Mouse (Mus musculus) neural tube, embryonic 12.5 days (tissue): ENCODE measurements at regions not wholly inside any gene's neighbourhood (a gene's known extent, or its start where the extent isn't known, plus 50 kb on each side); places are given as distances from the start of the nearest gene placed in this dataset.

Experiments used
- ATAC-seq: fragments of 200-750 bp; cut with Nextera tagmentation; 2 replicates; pipeline ENCODE4 v1.8.0; 2017; ENCODE audit warnings: low read depth, mild to moderate bottlenecking, moderate TSS enrichment, moderate library complexity; ENCODE audit not compliant: low FRiP score
- H3K27ac ChIP-seq: fragments of 300-500 bp; sonication (generic); 2 replicates; pipeline ENCODE4 v1.5.1; 2016
- H3K27me3 ChIP-seq: fragments of 300-500 bp; sonication (generic); replicated peaks from 2 replicates; pipeline ENCODE4 v1.6.1; 2016; ENCODE audit warnings: mild to moderate bottlenecking
- H3K36me3 ChIP-seq: fragments of 300-500 bp; sonication (generic); 2 replicates; pipeline ENCODE4 v1.6.1; 2016; ENCODE audit warnings: mild to moderate bottlenecking
- H3K4me1 ChIP-seq: fragments of 300-500 bp; sonication (generic); 2 replicates; pipeline ENCODE4 v1.6.1; 2016
- H3K4me2 ChIP-seq: fragments of 300-500 bp; sonication (generic); replicated peaks from 2 replicates; pipeline ENCODE4 v1.6.1; 2016; ENCODE audit warnings: mild to moderate bottlenecking
- H3K4me3 ChIP-seq: fragments of 300-500 bp; sonication (generic); 2 replicates; pipeline ENCODE4 v1.5.1; 2016
- H3K9ac ChIP-seq: fragments of 300-500 bp; sonication (generic); 2 replicates; pipeline ENCODE4 v1.6.1; 2016; ENCODE audit warnings: mild to moderate bottlenecking
- H3K9me3 ChIP-seq: fragments of 300-500 bp; sonication (generic); 2 replicates; pipeline ENCODE4 v1.6.1; 2016; ENCODE audit warnings: mild to moderate bottlenecking
- WGBS: fragments of 180-500 bp; shearing (Covaris S2); methylation state at CpG from one replicate; pipeline ENCODE4 v1.1.7; 2016; 5-methylcytosine and 5-hydroxymethylcytosine counted together

- Histone ChIP-seq H3K4me2 (no peak overlapping the region), H3K9me3 (no peaks in the 10 kb centered on the region), H3K4me1 (no peaks in the 10 kb centered on the region), H3K27me3 (no peaks in the 10 kb centered on the region), H3K4me3 (no peak overlapping the region), H3K27ac (no peak overlapping the region), H3K36me3 (no peaks in the 10 kb centered on the region), H3K9ac (no peak overlapping the region)
- ATAC-seq = no peak
- 91% methylated on average over 4 of the region's 4 CpGs for WGBS
These were observed 445.4 kb downstream of the Adam3 start for GRCm38 (mm10) chr8:24280296-24280695.

GRCm38 (mm10) chr8:24278391-24278790 is 447.3 kb downstream of the Adam3 start:
- no peaks in the 10 kb centered on the region for H3K4me1 ChIP-seq
- H3K27me3 ChIP-seq = no peaks in the 10 kb centered on the region
- no peak overlapping the region for H3K4me3 ChIP-seq
- no peaks in the 10 kb centered on the region for H3K36me3 ChIP-seq
- no peak for ATAC-seq
- 85% methylated on average over 8 of the region's 8 CpGs for WGBS
- H3K9ac ChIP-seq = no peak overlapping the region
- H3K27ac ChIP-seq = no peak overlapping the region
- H3K9me3 ChIP-seq = no peaks in the 10 kb centered on the region
- no peak overlapping the region for H3K4me2 ChIP-seq

DNA sequence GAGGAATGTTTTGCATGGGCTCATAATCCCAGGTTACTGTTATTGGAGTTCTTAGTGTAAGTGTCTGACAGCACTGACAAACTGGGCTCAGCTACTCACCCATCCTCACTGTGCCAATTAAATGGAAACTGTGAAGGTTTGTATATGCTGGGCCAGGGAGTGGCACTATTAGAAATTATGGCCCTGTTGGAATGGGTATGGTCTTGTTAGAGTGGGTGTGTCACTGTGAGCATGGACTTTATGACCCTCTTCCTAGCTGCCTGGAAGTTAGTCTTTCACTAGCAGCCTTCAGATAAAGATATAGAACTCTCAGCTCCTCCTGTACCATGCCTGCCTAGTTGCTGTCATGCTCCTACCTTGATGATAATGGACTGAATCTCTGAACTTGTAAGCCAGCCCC is 464.3 kb downstream of the Adam3 start:
- no peak for ATAC-seq
- H3K27me3 ChIP-seq = no peaks in the 10 kb centered on the region
- H3K9me3 ChIP-seq = no peaks in the 10 kb centered on the region
- H3K27ac ChIP-seq = no peak overlapping the region
- H3K36me3 ChIP-seq = no peaks in the 10 kb centered on the region
- no peak overlapping the region for H3K4me3 ChIP-seq
- H3K4me1 ChIP-seq = no peaks in the 10 kb centered on the region
- H3K4me2 ChIP-seq = no peak overlapping the region
- no peak overlapping the region for H3K9ac ChIP-seq

DNA sequence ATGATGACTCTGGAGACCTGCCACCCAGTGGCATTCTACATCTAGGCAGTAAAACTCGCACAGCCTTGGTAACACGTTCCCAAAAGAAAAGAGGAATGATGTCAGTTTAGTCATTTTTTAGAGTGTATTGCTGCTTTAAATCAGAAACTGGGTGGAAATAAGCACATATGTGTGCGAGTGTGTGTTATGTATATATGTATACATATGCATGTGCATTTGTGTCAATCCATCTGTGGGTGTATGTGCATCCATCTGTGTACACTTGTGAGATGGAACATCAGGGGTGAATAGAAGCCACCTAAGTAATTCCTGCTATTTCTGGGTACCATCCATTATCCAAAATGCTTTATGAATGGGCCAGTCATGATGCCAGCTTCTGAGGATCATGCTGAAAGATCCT is 467.0 kb downstream of the Adam3 start:
- H3K9ac ChIP-seq = no peak overlapping the region
- H3K4me1 ChIP-seq = no peaks in the 10 kb centered on the region
- H3K27ac ChIP-seq = no peak overlapping the region
- no peaks in the 10 kb centered on the region for H3K36me3 ChIP-seq
- no peak for ATAC-seq
- H3K27me3 ChIP-seq = no peaks in the 10 kb centered on the region
- 86% methylated on average over 3 of the region's 3 CpGs for WGBS
- no peaks in the 10 kb centered on the region for H3K9me3 ChIP-seq
- H3K4me2 ChIP-seq = no peak overlapping the region
- no peak overlapping the region for H3K4me3 ChIP-seq

DNA sequence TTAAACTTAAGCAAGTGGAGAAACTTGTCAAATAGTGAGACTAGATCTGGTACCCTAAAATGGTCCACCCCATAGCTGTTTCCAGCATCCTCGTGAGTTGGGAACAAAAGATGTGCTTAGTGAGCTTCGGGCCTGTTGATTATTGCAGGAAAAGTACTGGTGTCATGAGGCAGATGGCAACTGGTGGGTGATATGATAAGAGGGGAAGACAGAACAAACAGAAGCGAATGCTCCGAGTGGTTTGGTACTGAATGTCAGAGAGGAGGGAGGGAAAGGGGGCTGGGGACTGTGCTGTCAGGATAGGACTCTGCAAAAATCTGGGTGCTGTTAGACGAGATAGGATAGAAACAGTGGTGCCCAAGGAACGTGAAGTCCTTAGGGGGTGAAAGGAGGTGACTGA is 483.4 kb downstream of the Adam3 start:
- H3K36me3 ChIP-seq = no peaks in the 10 kb centered on the region
- no peak overlapping the region for H3K27ac ChIP-seq
- peaks cover 5% of the 10 kb centered on the region; the same call in 1 of the 2 replicates for H3K9me3 ChIP-seq
- no peaks in the 10 kb centered on the region for H3K27me3 ChIP-seq
- WGBS = 78% methylated on average over 6 of the region's 6 CpGs
- H3K9ac ChIP-seq = no peak overlapping the region
- no peak overlapping the region for H3K4me2 ChIP-seq
- no peak for ATAC-seq
- no peaks in the 10 kb centered on the region for H3K4me1 ChIP-seq
- H3K4me3 ChIP-seq = no peak overlapping the region

DNA sequence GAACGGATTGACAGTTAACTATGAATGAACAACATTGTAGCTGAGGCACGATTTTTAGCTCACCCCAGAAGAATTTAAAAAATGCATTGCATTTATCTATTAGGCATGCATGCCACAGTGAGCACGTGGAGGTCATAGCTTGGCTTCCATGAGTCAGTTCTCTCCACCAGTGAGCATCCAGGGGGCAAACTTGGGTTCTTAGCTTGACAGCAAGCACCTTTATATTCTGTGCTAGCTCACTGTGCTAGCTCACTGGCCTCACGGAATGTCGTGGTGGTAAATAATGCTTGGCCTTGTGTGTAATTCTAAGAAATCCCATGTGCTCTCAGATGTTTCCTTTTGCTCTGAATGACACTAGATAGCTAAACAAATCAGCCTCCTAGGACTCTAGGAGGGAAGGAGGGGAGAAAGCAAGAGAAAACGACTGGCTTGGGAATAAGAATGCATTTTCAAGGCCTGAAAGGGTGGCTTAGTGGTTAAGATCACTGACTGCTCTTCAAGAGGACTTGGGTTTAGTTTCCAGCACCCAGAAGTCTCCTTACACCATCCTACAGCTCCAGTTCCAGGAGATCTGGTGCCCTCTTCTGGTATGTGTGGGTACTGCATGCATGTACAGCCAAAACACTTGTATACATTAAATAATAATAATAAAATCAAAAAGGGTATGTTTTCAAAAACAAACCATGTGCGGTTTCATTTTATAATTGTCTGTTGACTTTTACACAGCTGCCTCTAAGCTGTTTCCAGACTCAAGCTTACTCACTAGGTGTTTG is 485.3 kb downstream of the Adam3 start:
- Histone ChIP-seq H3K27me3 (no peaks in the 10 kb centered on the region), H3K27ac (no peak overlapping the region), H3K4me2 (no peak overlapping the region), H3K9ac (no peak overlapping the region), H3K9me3 (peaks cover 5% of the 10 kb centered on the region; the same call in 1 of the 2 replicates), H3K36me3 (no peaks in the 10 kb centered on the region), H3K4me3 (no peak overlapping the region), H3K4me1 (no peaks in the 10 kb centered on the region)
- ATAC-seq = no peak
- 86% methylated on average over 7 of the region's 7 CpGs for WGBS

DNA sequence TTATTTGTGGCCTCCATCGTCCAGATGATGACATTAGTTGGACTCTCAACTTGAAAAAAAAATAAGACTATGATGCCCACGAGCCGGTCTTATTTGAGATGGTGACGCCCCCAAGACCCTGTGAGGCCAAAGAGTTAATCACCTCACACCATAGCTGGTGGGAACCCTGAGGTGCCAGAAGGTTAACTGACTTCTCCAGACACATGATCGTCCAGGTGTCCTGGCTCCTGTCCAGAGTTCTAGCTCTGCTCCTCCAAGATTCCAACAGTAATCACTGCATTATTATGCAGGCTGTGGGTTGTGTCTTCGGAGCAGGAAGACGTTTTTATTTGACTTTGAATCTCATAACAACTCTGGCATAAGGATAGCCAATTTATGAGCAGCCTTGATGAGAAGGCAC is 490.7 kb downstream of the Adam3 start:
- no peak overlapping the region for H3K9ac ChIP-seq
- no peak for ATAC-seq
- no peak overlapping the region for H3K4me3 ChIP-seq
- H3K4me2 ChIP-seq = no peak overlapping the region
- H3K27ac ChIP-seq = no peak overlapping the region
- H3K4me1 ChIP-seq = no peaks in the 10 kb centered on the region
- H3K36me3 ChIP-seq = no peaks in the 10 kb centered on the region
- 83% methylated on average over 7 of the region's 7 CpGs for WGBS
- no peaks in the 10 kb centered on the region for H3K27me3 ChIP-seq
- no peaks in the 10 kb centered on the region for H3K9me3 ChIP-seq

GRCm38 (mm10) chr8:24228148-24228547 is 497.5 kb downstream of the Adam3 start:
- 68% methylated on average over 1 of the region's 1 CpGs for WGBS
- H3K4me3 ChIP-seq = no peak overlapping the region
- H3K9ac ChIP-seq = no peak overlapping the region
- H3K27me3 ChIP-seq = no peaks in the 10 kb centered on the region
- no peaks in the 10 kb centered on the region for H3K36me3 ChIP-seq
- no peaks in the 10 kb centered on the region for H3K9me3 ChIP-seq
- H3K4me1 ChIP-seq = no peaks in the 10 kb centered on the region
- H3K27ac ChIP-seq = no peak overlapping the region
- ATAC-seq = no peak
- H3K4me2 ChIP-seq = no peak overlapping the region

DNA sequence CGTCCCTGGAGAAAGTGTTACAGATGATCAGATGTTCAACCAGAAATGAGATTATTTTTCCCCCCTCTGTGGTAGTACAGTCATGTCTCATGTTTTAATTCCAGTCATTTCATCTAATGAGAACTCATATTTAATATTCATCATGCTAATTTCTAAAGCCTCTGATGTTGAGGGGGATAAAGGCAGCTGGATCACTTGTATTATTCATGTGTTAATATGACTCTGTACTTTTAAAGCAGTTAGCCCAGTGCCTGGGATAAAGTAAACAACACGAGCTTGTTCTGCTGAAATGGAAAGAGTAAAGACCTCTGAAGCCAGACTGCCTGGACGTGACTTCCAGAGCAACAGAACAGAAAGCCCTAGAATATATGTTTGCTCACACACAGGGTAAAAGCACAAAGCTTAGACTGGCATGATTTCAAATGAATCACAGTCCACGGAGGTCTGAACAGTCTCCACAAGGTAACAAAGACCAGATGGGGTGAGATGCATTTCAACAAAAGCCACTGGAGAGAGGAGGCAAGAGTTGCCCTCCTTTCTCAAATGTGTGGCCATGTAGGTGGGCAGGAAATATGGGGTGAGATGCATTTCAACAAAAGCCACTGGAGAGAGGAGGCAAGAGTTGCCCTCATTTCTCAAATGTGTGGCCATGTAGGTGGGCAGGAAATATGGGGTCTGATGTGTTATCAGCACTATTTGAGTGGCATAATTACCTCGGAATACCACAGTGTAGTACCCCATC is 498.1 kb downstream of the Adam3 start:
- Histone ChIP-seq H3K9ac (no peak overlapping the region), H3K9me3 (no peaks in the 10 kb centered on the region), H3K4me2 (no peak overlapping the region), H3K4me3 (no peak overlapping the region), H3K27me3 (no peaks in the 10 kb centered on the region), H3K4me1 (no peaks in the 10 kb centered on the region), H3K36me3 (no peaks in the 10 kb centered on the region), H3K27ac (no peak overlapping the region)
- ATAC-seq = no peak
- 77% methylated on average over 5 of the region's 5 CpGs for WGBS

DNA sequence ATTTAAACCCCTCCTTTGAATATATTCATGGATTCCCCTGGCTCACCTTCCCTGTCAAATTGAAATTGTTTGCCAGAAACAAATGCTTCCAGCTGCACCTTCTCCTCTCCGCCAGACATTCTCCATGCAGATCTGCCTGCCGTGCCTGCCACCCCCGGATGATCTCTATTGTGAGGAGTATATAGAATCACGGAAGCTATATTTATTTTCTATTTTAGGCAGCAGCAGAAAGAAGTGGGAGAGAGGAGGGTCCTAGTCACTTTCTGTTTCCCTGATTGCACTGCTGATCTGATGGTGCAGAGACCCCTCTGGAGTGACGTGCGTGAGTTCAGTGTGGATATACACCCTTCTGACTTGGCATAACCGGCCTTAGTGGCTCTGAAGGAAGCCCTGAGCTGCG is 505.4 kb downstream of the Adam3 start:
- Histone ChIP-seq H3K9ac (no peak overlapping the region), H3K4me2 (no peak overlapping the region), H3K4me1 (no peaks in the 10 kb centered on the region), H3K9me3 (no peaks in the 10 kb centered on the region), H3K27ac (no peak overlapping the region), H3K4me3 (no peak overlapping the region), H3K36me3 (no peaks in the 10 kb centered on the region), H3K27me3 (no peaks in the 10 kb centered on the region)
- 77% methylated on average over 8 of the region's 8 CpGs for WGBS
- ATAC-seq = no peak

- ATAC-seq = no peak
- 95% methylated on average over 6 of the region's 6 CpGs for WGBS
These were observed 509.0 kb downstream of the Adam3 start for GRCm38 (mm10) chr8:24216655-24217054.

GRCm38 (mm10) chr8:24215510-24216138 is 510.0 kb downstream of the Adam3 start:
- ATAC-seq = no peak
- WGBS = 83% methylated on average over 9 of the region's 9 CpGs

More at GRCm38 (mm10) chr8:24216655-24217054, 509.0 kb downstream of the Adam3 start:
- Histone ChIP-seq H3K36me3 (no peaks in the 10 kb centered on the region), H3K4me2 (no peak overlapping the region), H3K4me3 (no peak overlapping the region), H3K9me3 (no peaks in the 10 kb centered on the region), H3K27ac (no peak overlapping the region), H3K27me3 (no peaks in the 10 kb centered on the region), H3K4me1 (no peaks in the 10 kb centered on the region), H3K9ac (no peak overlapping the region)

More at GRCm38 (mm10) chr8:24215510-24216138, 510.0 kb downstream of the Adam3 start:
- H3K4me2 ChIP-seq = no peak overlapping the region
- no peaks in the 10 kb centered on the region for H3K27me3 ChIP-seq
- no peaks in the 10 kb centered on the region for H3K9me3 ChIP-seq
- no peak overlapping the region for H3K27ac ChIP-seq
- H3K4me3 ChIP-seq = no peak overlapping the region
- no peaks in the 10 kb centered on the region for H3K36me3 ChIP-seq
- H3K4me1 ChIP-seq = no peaks in the 10 kb centered on the region
- no peak overlapping the region for H3K9ac ChIP-seq
